Mouse (Mus musculus): Measurements from ENCODE around the gene Calca. TPM values are rescaled to one million over a fixed set of nuclear protein-coding genes. Genes with fewer than 3 reads are reported as not detected.
"Not testable (repeated sequence)": the region's sequence is repeated elsewhere in the genome, so short reads cannot be mapped to it uniquely, and the experiment has no call there.

Gene Calca
- not detected for total RNA-seq (2021)
- long read RNA-seq, experiment 1: 0 reads
- long read RNA-seq, experiment 2: 0 reads

- no peak for DNase-seq (ENCODE audit: low spot score in 2 of 2)
Observed at GRCm38 (mm10) chr7:114636102-114636501, at the start of gene Calca. TSS of gene Calca (minus strand) at chr7:114636357.

GRCm38 (mm10) chr7:114672697-114673096, 36.5 kb upstream of the Calca start:
- DNase-seq (ENCODE audit: low spot score in 2 of 2): no peak

DNA sequence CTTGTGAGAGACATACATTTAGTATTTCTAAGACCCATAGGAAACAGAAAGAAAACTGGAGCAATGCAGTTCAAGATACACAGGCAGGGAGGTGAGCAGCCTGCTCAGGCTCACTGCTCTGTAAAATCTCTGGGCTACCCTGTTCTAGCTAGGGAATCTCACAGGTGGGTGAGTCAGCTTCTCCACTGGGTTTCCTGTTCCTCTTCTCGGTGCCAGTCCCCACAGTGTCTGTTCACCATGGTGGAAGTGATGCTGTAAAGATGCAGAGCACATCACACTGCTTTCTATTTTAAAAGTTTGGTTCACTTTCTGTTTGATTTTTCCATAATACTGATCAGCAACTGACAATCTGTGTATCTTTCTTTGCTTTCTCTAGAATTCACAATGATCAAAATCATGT, 35.2 kb upstream of the Calca start:
- no peak for DNase-seq (ENCODE audit: low spot score in 2 of 2)

- no peak for DNase-seq (ENCODE audit: low spot score in 2 of 2)
Observed at GRCm38 (mm10) chr7:114649730-114650129, 13.6 kb upstream of the Calca start.

GRCm38 (mm10) chr7:114648791-114649190, 12.6 kb upstream of the Calca start:
- DNase-seq (ENCODE audit: low spot score in 2 of 2): no peak

- no peak for DNase-seq (ENCODE audit: low spot score in 2 of 2)
Observed at GRCm38 (mm10) chr7:114635569-114636101, 522 bp downstream of the Calca start.

DNA sequence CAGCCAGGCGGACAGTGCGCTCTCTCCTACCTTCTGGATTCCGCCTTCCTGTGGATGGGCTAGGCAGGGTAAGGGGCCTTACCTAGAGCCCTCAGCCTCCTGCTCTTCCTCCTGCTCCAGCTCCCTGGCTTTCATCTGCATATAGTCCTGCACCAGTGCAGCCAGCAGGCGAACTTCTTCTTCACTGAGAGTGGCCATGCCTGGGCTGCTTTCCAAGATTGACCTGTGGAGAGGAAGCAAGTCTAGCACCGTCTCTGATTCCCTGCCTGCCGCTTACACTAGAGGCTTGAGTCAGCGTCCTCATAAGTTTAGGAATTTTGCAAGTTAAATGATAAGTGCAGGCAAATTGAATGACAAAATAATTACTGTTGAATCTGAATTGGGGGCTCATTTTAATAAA, 1.8 kb downstream of the Calca start:
- DNase-seq (ENCODE audit: low spot score in 2 of 2): no peak

DNA sequence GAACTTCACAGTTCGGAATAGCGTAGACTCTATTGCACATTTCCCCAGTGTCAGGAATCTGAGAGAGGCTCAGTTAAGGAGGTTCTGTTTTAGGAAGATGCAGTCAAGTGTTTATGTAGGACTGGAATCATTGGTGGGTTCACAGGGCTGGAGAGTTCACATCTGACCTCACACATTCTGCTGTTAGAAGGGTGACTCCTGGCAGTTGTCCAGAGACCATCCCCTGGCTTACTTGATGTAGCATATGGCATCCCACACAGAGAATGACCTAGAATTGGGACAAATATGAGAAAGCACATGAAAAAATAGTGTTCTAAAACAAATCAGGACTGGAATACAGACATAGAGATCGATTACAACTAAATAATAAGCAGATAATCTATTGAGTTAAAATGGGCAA, 10.2 kb downstream of the Calca start:
- DNase-seq (ENCODE audit: low spot score in 2 of 2): no peak

DNA sequence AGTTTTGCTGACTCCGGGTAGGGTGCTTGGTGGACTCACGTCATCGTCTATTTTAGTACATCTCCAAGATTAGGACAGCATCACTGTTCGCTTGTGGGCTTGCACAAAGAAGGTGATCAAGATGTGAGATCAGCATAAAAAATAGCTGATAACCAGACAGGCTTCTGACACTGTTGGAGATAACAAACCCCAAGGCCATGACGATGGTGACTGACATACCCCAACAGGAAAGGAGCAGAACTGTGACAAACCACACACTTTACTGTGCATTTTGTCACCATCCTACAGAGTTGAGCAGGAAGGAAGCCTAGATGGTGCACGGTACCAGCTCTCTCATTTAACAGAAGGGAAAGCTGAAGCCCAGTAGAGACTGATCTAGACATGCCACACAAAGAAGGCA, 19.4 kb downstream of the Calca start:
- DNase-seq (ENCODE audit: low spot score in 2 of 2): no peak

DNA sequence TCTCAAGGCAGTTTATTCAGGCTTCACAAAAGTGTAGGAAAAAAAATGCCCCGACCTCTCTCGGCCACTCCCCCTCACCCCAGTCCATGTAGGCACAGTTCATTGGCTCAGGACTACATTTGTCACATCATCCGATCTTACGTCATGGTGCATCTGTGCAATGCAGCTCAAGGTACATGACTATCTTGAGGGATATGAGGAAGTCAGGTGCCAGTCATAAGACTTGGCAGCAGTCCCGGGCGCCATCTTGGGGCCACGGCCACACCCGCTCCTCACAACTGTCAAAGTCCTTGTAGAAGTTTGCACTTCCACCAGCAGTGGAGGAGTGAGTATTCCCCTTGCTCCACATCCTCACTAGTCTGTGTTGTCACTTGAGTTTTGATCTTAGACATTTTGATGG, 41.8 kb downstream of the Calca start:
- not testable (repeated sequence) for DNase-seq (ENCODE audit: low spot score in 2 of 2)

DNA sequence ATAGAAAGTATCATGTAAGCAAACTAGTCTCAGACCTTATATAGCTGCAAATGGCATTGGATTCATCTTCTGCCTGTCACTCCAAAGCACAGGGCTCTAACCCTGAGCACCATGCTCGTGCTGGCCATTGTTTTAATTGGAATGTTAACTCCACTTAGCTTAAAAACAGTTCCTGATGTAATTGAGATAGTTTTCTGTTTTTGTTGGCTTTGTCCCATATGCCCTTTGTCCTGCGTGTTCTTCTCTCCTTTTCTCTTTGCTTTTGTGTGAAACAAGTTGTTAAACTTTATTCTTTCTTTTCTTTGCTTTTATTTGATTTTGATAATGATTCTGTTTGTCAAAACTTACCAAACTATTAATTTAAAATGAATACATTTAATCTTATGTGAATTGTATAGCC, 53.7 kb downstream of the Calca start:
- DNase-seq (ENCODE audit: low spot score in 2 of 2): no peak

Other genes with a start within 250 kb of the Calca start
- gene Pde3b, start 221.1 kb downstream of the Calca start, total RNA-seq (2021): 1 to 10 TPM; 8.5 to 9.7 TPM
- gene Cyp2r1, start 73.4 kb downstream of the Calca start, total RNA-seq (2021): 1 to 10 TPM in 1 of 2 experiments, under 1 TPM in 1; 0.78 to 1.5 TPM
- not detected for gene Calcb, start 82.3 kb upstream of the Calca start, total RNA-seq (2021)
- 1 to 10 TPM; 5.8 to 8.6 TPM for gene Insc, start 107.3 kb upstream of the Calca start, total RNA-seq (2021)